Mouse (Mus musculus) c-Kit-positive CD71-positive TER-119-positive erythroid progenitor cells, embryonic 14.5 days (primary cell): ENCODE results near the gene Srsf11.

ENCODE experiments used
- DNase-seq: peaks from one replicate; pipeline ENCODE4 v3.0.0-alpha.2; 2013; ENCODE audit warnings: low spot score

Gene Srsf11

GRCm38 (mm10) chr3:157979619-157980018 is 56.8 kb downstream of the Srsf11 start:
- DNase-seq = no peak

- DNase-seq = no peak
These were observed 63.2 kb downstream of the Srsf11 start for GRCm38 (mm10) chr3:157973236-157973635.

- no peak for DNase-seq
These were observed 65.3 kb downstream of the Srsf11 start for GRCm38 (mm10) chr3:157971151-157971550.
